ENCODE assay signal across 7 mouse cellular contexts in genomic region chr14:57998526-57999401, GRCm38 (mm10). TPM values are rescaled to one million over a fixed set of nuclear protein-coding genes. Genes with fewer than 3 reads are reported as not detected.
DNase-seq lines count a peak whose midpoint lies in the region; ATAC-seq and TF ChIP-seq lines count a peak whose summit lies in the region.

Micu2 (minus strand) TSS chr14:57999262.

- peak within 1 kb of the TSS; percentile 92 for H3K27ac ChIP-seq in embryonic facial prominence, embryonic 12.5 days
- peak within 1 kb of the TSS; percentile 94 for H3K27ac ChIP-seq in limb, embryonic 12.5 days
- peak within 1 kb of the TSS; percentile 90 for H3K27ac ChIP-seq in midbrain, embryonic 15.5 days
- H3K27ac ChIP-seq in spleen, adult 2 months (ENCODE audit: insufficient read depth, low read length): peak within 1 kb of the TSS; percentile 70

- TF ChIP-seq CTCF in spleen, adult 2 months (IDR thresholded peaks at IDR 0.05; ENCODE audit: extremely low read depth, insufficient read depth, insufficient read length, insufficient replicate concordance): no peak

- peak within 1 kb of the TSS; percentile 91 for H3K4me3 ChIP-seq in embryonic facial prominence, embryonic 12.5 days
- peak within 1 kb of the TSS; percentile 92 for H3K4me3 ChIP-seq in limb, embryonic 12.5 days (replicated peaks)
- peak within 1 kb of the TSS; percentile 85 for H3K4me3 ChIP-seq in midbrain, embryonic 15.5 days
- H3K4me3 ChIP-seq in spleen, adult 2 months (ENCODE audit: extremely low read depth, insufficient read depth, insufficient read length): peak within 1 kb of the TSS; percentile 77

- no peaks in the 10 kb centered on the region for H3K9me3 ChIP-seq in embryonic facial prominence, embryonic 12.5 days
- H3K9me3 ChIP-seq in limb, embryonic 12.5 days: no peaks in the 10 kb centered on the region
- no peaks in the 10 kb centered on the region for H3K9me3 ChIP-seq in midbrain, embryonic 15.5 days

- H3K36me3 ChIP-seq in embryonic facial prominence, embryonic 12.5 days: no peaks in the 10 kb centered on the region
- 0 out of 2 replicates have a peak, but pooled peaks cover 5% of the 10 kb centered on the region for H3K36me3 ChIP-seq in limb, embryonic 12.5 days
- no peaks in the 10 kb centered on the region for H3K36me3 ChIP-seq in midbrain, embryonic 15.5 days (replicated peaks)
- H3K36me3 ChIP-seq in spleen, adult 2 months (ENCODE audit: control insufficient read depth, insufficient read depth, low read length): no peaks in the 10 kb centered on the region

- H3K4me1 ChIP-seq in embryonic facial prominence, embryonic 12.5 days: no peaks in the 10 kb centered on the region; the same call in 1 of the 2 replicates
- 0 out of 2 replicates have a peak, but pooled peaks cover 2% of the 10 kb centered on the region for H3K4me1 ChIP-seq in limb, embryonic 12.5 days (replicated peaks)
- H3K4me1 ChIP-seq in midbrain, embryonic 15.5 days: peaks cover 12% of the 10 kb centered on the region
- peaks cover 3% of the 10 kb centered on the region for H3K4me1 ChIP-seq in spleen, adult 2 months (ENCODE audit: control insufficient read depth, insufficient read depth, insufficient read length)

- TF ChIP-seq POLR2A in spleen, adult 2 months (IDR thresholded peaks at IDR 0.05; ENCODE audit: low read depth, low read length): peak; percentile 42

- H3K4me2 ChIP-seq in embryonic facial prominence, embryonic 12.5 days (replicated peaks): peak within 1 kb of the TSS; percentile 56
- H3K4me2 ChIP-seq in limb, embryonic 12.5 days: peak within 1 kb of the TSS; percentile 64
- H3K4me2 ChIP-seq in midbrain, embryonic 15.5 days: peak within 1 kb of the TSS; percentile 88

- ATAC-seq in embryonic facial prominence, embryonic 12.5 days (ENCODE audit: insufficient number of reproducible peaks, insufficient read depth, low FRiP score, low TSS enrichment): peak; percentile 88
- peak; percentile 92 for ATAC-seq in limb, embryonic 12.5 days (ENCODE audit: insufficient number of reproducible peaks, insufficient read depth, low FRiP score, low TSS enrichment, low read depth)
- ATAC-seq in midbrain, embryonic 15.5 days (replicated peaks): peak; percentile 99

- peak; percentile 84 for DNase-seq in adrenal gland, postnatal 25 days
- peak; percentile 98 for DNase-seq in heart, adult 11 months
- peak; percentile 83 for DNase-seq in kidney, adult 18-20 months
- peak; percentile 82 to 84 for DNase-seq in spleen, adult 2 months (ENCODE audit: low read depth in 1 of 2, low spot score in 2 of 2)

- peak within 1 kb of the TSS; percentile 89 for H3K9ac ChIP-seq in embryonic facial prominence, embryonic 12.5 days
- peak within 1 kb of the TSS; percentile 90 for H3K9ac ChIP-seq in limb, embryonic 12.5 days (replicated peaks)
- H3K9ac ChIP-seq in midbrain, embryonic 15.5 days: peak within 1 kb of the TSS; percentile 93

- 2% methylated on average over 71 of the region's 76 CpGs for WGBS in embryonic facial prominence, embryonic 12.5 days
- WGBS in limb, embryonic 12.5 days: 2% methylated on average over 74 of the region's 76 CpGs
- WGBS in midbrain, embryonic 15.5 days: 4% methylated on average over 59 of the region's 76 CpGs
- WGBS in spleen, adult 2 months: 3% methylated on average over 66 of the region's 76 CpGs

- H3K27me3 ChIP-seq in embryonic facial prominence, embryonic 12.5 days: no peaks in the 10 kb centered on the region
- no peaks in the 10 kb centered on the region for H3K27me3 ChIP-seq in limb, embryonic 12.5 days
- H3K27me3 ChIP-seq in midbrain, embryonic 15.5 days (replicated peaks): no peaks in the 10 kb centered on the region
- no peaks in the 10 kb centered on the region for H3K27me3 ChIP-seq in spleen, adult 2 months (ENCODE audit: control insufficient read depth, insufficient read depth, low read length)

RNA-seq across cellular contexts. Expression of gene Micu2, which starts in this region (rescaled TPM):
- total RNA-seq in adrenal gland, postnatal 25 days (2021): 49.1 and 70.1 TPM in 2 replicates
- polyA plus RNA-seq in embryonic facial prominence, embryonic 12.5 days (2016; fragmentation: Nextera tagmentation; extraction: Ambion mirVana): 94.0 and 98.6 TPM in 2 replicates
- 98.2 and 99.0 TPM in 2 replicates for polyA plus RNA-seq in limb, embryonic 12.5 days (2016; fragmentation: Nextera tagmentation; extraction: Ambion mirVana)
- 69.3 and 70.7 TPM in 2 replicates for polyA plus RNA-seq in midbrain, embryonic 15.5 days (2015; fragmentation: Nextera tagmentation; extraction: Ambion mirVana)
- 10.7 and 19.9 TPM in 2 replicates for polyA plus RNA-seq in spleen, adult 2 months (2012; rRNA removed)

Comparison
In these comparisons a context has a peak if more than half of its experiments do, and no peak if none do; other contexts are left out.
1. Peak in every context shown above with its lines: DNase-seq, ATAC-seq, H3K4me3 ChIP-seq and H3K27ac ChIP-seq.